Mouse (Mus musculus): ENCODE measurements around the gene Rpl37.
"Not testable (repeated sequence)": the region's sequence is repeated elsewhere in the genome, so short reads cannot be mapped to it uniquely, and the experiment has no call there.

Rpl37 gene

GRCm38 (mm10) chr15:5126456-5126855 lies 10.0 kb downstream of the Rpl37 start:
- no peak for DNase-seq (ENCODE audit: low spot score)

GRCm38 (mm10) chr15:5127487-5127886 lies 11.0 kb downstream of the Rpl37 start:
- no peak for DNase-seq (ENCODE audit: low spot score)

GRCm38 (mm10) chr15:5128176-5128940 lies 11.9 kb downstream of the Rpl37 start:
- no peak for DNase-seq (ENCODE audit: low spot score)

GRCm38 (mm10) chr15:5129111-5129805 lies 12.8 kb downstream of the Rpl37 start:
- no peak for DNase-seq (ENCODE audit: low spot score)

GRCm38 (mm10) chr15:5130887-5131668 lies 14.6 kb downstream of the Rpl37 start:
- not testable (repeated sequence) for DNase-seq (ENCODE audit: low spot score)

- no peak for DNase-seq (ENCODE audit: low spot score)
These were observed 16.9 kb downstream of the Rpl37 start for GRCm38 (mm10) chr15:5133301-5133700.

GRCm38 (mm10) chr15:5134179-5134578 lies 17.7 kb downstream of the Rpl37 start:
- DNase-seq (ENCODE audit: low spot score): no peak

GRCm38 (mm10) chr15:5134945-5135483 lies 18.6 kb downstream of the Rpl37 start:
- no peak for DNase-seq (ENCODE audit: low spot score)

GRCm38 (mm10) chr15:5138021-5138856 lies 21.8 kb downstream of the Rpl37 start:
- no peak for DNase-seq (ENCODE audit: low spot score)

- no peak for DNase-seq (ENCODE audit: low spot score)
These were observed 22.9 kb downstream of the Rpl37 start for GRCm38 (mm10) chr15:5139366-5139765.

- no peak for DNase-seq (ENCODE audit: low spot score)
These were observed 23.4 kb downstream of the Rpl37 start for GRCm38 (mm10) chr15:5139863-5140262.

- no peak for DNase-seq (ENCODE audit: low spot score)
These were observed 23.9 kb downstream of the Rpl37 start for GRCm38 (mm10) chr15:5140357-5140756.

- no peak for DNase-seq (ENCODE audit: low spot score)
These were observed 25.6 kb downstream of the Rpl37 start for GRCm38 (mm10) chr15:5142047-5142446.

GRCm38 (mm10) chr15:5142714-5143113 lies 26.3 kb downstream of the Rpl37 start:
- DNase-seq (ENCODE audit: low spot score): no peak

GRCm38 (mm10) chr15:5143361-5144020 lies 27.0 kb downstream of the Rpl37 start, which contains the start of gene Prkaa1:
Prkaa1 (plus strand) TSS chr15:5143861.
- peak; percentile 31 for DNase-seq (ENCODE audit: low spot score)

GRCm38 (mm10) chr15:5144021-5144778 lies 27.8 kb downstream of the Rpl37 start:
- peak; percentile 8 for DNase-seq (ENCODE audit: low spot score)

- no peak for DNase-seq (ENCODE audit: low spot score)
These were observed 28.9 kb downstream of the Rpl37 start for GRCm38 (mm10) chr15:5145196-5145945.

- no peak for DNase-seq (ENCODE audit: low spot score)
These were observed 32.7 kb downstream of the Rpl37 start for GRCm38 (mm10) chr15:5149187-5149586.

- no peak for DNase-seq (ENCODE audit: low spot score)
These were observed 35.7 kb downstream of the Rpl37 start for GRCm38 (mm10) chr15:5152171-5152570.

All from layer of hippocampus, adult 9-10 months (tissue).